Mouse (Mus musculus): ENCODE measurements at regions not wholly inside any gene's neighbourhood (a gene's known extent, or its start where the extent isn't known, plus 50 kb on each side); places are given as distances from the start of the nearest gene placed in this dataset.
"Not testable (repeated sequence)": the region's sequence is repeated elsewhere in the genome, so short reads cannot be mapped to it uniquely, and the experiment has no call there.

GRCm38 (mm10) chr9:33546126-33546737, 910.2 kb downstream of the Ets1 start:
- Histone ChIP-seq H3K27me3 (ENCODE audit: insufficient read depth, poor library complexity, severe bottlenecking) (no peaks in the 10 kb centered on the region), H3K36me3 (no peaks in the 10 kb centered on the region), H3K9me3 (no peaks in the 10 kb centered on the region), H3K4me3 (no peak overlapping the region), H3K27ac (no peak overlapping the region), H3K4me1 (replicated peaks) (no peaks in the 10 kb centered on the region)
- DNase-seq (ENCODE audit: low spot score): no peak
- 87% methylated on average over 4 of the region's 4 CpGs for WGBS

GRCm38 (mm10) chr9:33549395-33549794, 913.4 kb downstream of the Ets1 start:
- 94% methylated on average over 5 of the region's 5 CpGs for WGBS
- no peaks in the 10 kb centered on the region for H3K4me1 ChIP-seq (replicated peaks)
- no peaks in the 10 kb centered on the region for H3K27me3 ChIP-seq (ENCODE audit: insufficient read depth, poor library complexity, severe bottlenecking)
- no peak for DNase-seq (ENCODE audit: low spot score)
- no peaks in the 10 kb centered on the region for H3K36me3 ChIP-seq
- no peak overlapping the region for H3K4me3 ChIP-seq
- no peak overlapping the region for H3K27ac ChIP-seq
- no peaks in the 10 kb centered on the region for H3K9me3 ChIP-seq

- 85% methylated on average over 2 of the region's 2 CpGs for WGBS
- Histone ChIP-seq H3K4me3 (no peak overlapping the region), H3K27me3 (ENCODE audit: insufficient read depth, poor library complexity, severe bottlenecking) (no peaks in the 10 kb centered on the region), H3K9me3 (no peaks in the 10 kb centered on the region), H3K27ac (no peak overlapping the region), H3K4me1 (replicated peaks) (no peaks in the 10 kb centered on the region), H3K36me3 (no peaks in the 10 kb centered on the region)
- no peak for DNase-seq (ENCODE audit: low spot score)
Measured at GRCm38 (mm10) chr9:33571990-33572389, 913.7 kb upstream of the Kirrel3 start.

GRCm38 (mm10) chr9:33611511-33611910, 874.2 kb upstream of the Kirrel3 start:
- no peak overlapping the region for H3K27ac ChIP-seq

GRCm38 (mm10) chr9:33624378-33624777, 861.3 kb upstream of the Kirrel3 start:
- H3K4me3 ChIP-seq: no peak overlapping the region
- no peaks in the 10 kb centered on the region for H3K36me3 ChIP-seq
- WGBS: 87% methylated on average over 1 of the region's 1 CpGs
- H3K27me3 ChIP-seq (ENCODE audit: insufficient read depth, poor library complexity, severe bottlenecking): no peaks in the 10 kb centered on the region
- H3K4me1 ChIP-seq (replicated peaks): no peaks in the 10 kb centered on the region
- no peak for DNase-seq (ENCODE audit: low spot score)
- no peak overlapping the region for H3K27ac ChIP-seq
- no peaks in the 10 kb centered on the region for H3K9me3 ChIP-seq

More at GRCm38 (mm10) chr9:33611511-33611910, 874.2 kb upstream of the Kirrel3 start:
- no peak for DNase-seq (ENCODE audit: low spot score)
- Histone ChIP-seq H3K4me3 (no peak overlapping the region), H3K9me3 (no peaks in the 10 kb centered on the region), H3K4me1 (replicated peaks) (no peaks in the 10 kb centered on the region), H3K36me3 (no peaks in the 10 kb centered on the region), H3K27me3 (ENCODE audit: insufficient read depth, poor library complexity, severe bottlenecking) (no peaks in the 10 kb centered on the region)
- 80% methylated on average over 1 of the region's 1 CpGs for WGBS

GRCm38 (mm10) chr9:33629731-33630473, 855.8 kb upstream of the Kirrel3 start:
- WGBS: 78% methylated on average over 6 of the region's 6 CpGs
- H3K27me3 ChIP-seq (ENCODE audit: insufficient read depth, poor library complexity, severe bottlenecking): no peaks in the 10 kb centered on the region
- H3K27ac ChIP-seq: no peak overlapping the region
- no peaks in the 10 kb centered on the region for H3K4me1 ChIP-seq (replicated peaks)
- no peak for DNase-seq (ENCODE audit: low spot score)
- H3K9me3 ChIP-seq: no peaks in the 10 kb centered on the region
- H3K4me3 ChIP-seq: no peak overlapping the region
- no peaks in the 10 kb centered on the region for H3K36me3 ChIP-seq

- H3K4me3 ChIP-seq: no peak overlapping the region
- H3K27ac ChIP-seq: no peak overlapping the region
- H3K27me3 ChIP-seq (ENCODE audit: insufficient read depth, poor library complexity, severe bottlenecking): no peaks in the 10 kb centered on the region
- H3K4me1 ChIP-seq (replicated peaks): no peaks in the 10 kb centered on the region
- no peaks in the 10 kb centered on the region for H3K9me3 ChIP-seq
- no peaks in the 10 kb centered on the region for H3K36me3 ChIP-seq
- DNase-seq (ENCODE audit: low spot score): no peak
- WGBS: 90% methylated on average over 5 of the region's 5 CpGs
Measured at GRCm38 (mm10) chr9:33662978-33663377, 822.7 kb upstream of the Kirrel3 start.

GRCm38 (mm10) chr9:33681129-33681528, 804.6 kb upstream of the Kirrel3 start:
- Histone ChIP-seq H3K27me3 (ENCODE audit: insufficient read depth, poor library complexity, severe bottlenecking) (no peaks in the 10 kb centered on the region), H3K4me1 (replicated peaks) (no peaks in the 10 kb centered on the region), H3K9me3 (no peaks in the 10 kb centered on the region), H3K36me3 (no peaks in the 10 kb centered on the region), H3K4me3 (no peak overlapping the region), H3K27ac (no peak overlapping the region)
- no peak for DNase-seq (ENCODE audit: low spot score)
- 62% methylated on average over 1 of the region's 1 CpGs for WGBS

GRCm38 (mm10) chr9:33691731-33692130, 794.0 kb upstream of the Kirrel3 start:
- Histone ChIP-seq H3K36me3 (no peaks in the 10 kb centered on the region), H3K4me3 (no peak overlapping the region), H3K4me1 (replicated peaks) (no peaks in the 10 kb centered on the region), H3K27ac (no peak overlapping the region), H3K27me3 (ENCODE audit: insufficient read depth, poor library complexity, severe bottlenecking) (no peaks in the 10 kb centered on the region), H3K9me3 (no peaks in the 10 kb centered on the region)
- WGBS: 89% methylated on average over 4 of the region's 4 CpGs
- DNase-seq (ENCODE audit: low spot score): no peak

GRCm38 (mm10) chr9:33717614-33718013, 768.1 kb upstream of the Kirrel3 start:
- Histone ChIP-seq H3K9me3 (no peaks in the 10 kb centered on the region), H3K4me1 (replicated peaks) (peaks cover 9% of the 10 kb centered on the region; the same call in 1 of the 2 replicates), H3K27me3 (ENCODE audit: insufficient read depth, poor library complexity, severe bottlenecking) (no peaks in the 10 kb centered on the region), H3K36me3 (no peaks in the 10 kb centered on the region), H3K4me3 (no peak overlapping the region), H3K27ac (no peak overlapping the region)
- no peak for DNase-seq (ENCODE audit: low spot score)
- 91% methylated on average over 2 of the region's 2 CpGs for WGBS

GRCm38 (mm10) chr9:33724811-33725210, 760.9 kb upstream of the Kirrel3 start:
- Histone ChIP-seq H3K27ac (no peak overlapping the region), H3K4me1 (replicated peaks) (no peaks in the 10 kb centered on the region), H3K9me3 (no peaks in the 10 kb centered on the region), H3K4me3 (no peak overlapping the region), H3K36me3 (no peaks in the 10 kb centered on the region), H3K27me3 (ENCODE audit: insufficient read depth, poor library complexity, severe bottlenecking) (no peaks in the 10 kb centered on the region)
- 91% methylated on average over 1 of the region's 1 CpGs for WGBS
- no peak for DNase-seq (ENCODE audit: low spot score)

GRCm38 (mm10) chr9:33728058-33728457, 757.6 kb upstream of the Kirrel3 start:
- not testable (repeated sequence) for H3K4me1 ChIP-seq (replicated peaks); H3K9me3 ChIP-seq
- 64% methylated on average over 27 of the region's 37 CpGs for WGBS

GRCm38 (mm10) chr9:33760701-33761100, 725.0 kb upstream of the Kirrel3 start:
- H3K27ac ChIP-seq: no peak overlapping the region
- H3K36me3 ChIP-seq: no peaks in the 10 kb centered on the region
- no peaks in the 10 kb centered on the region for H3K27me3 ChIP-seq (ENCODE audit: insufficient read depth, poor library complexity, severe bottlenecking)
- H3K4me3 ChIP-seq: no peak overlapping the region
- no peaks in the 10 kb centered on the region for H3K4me1 ChIP-seq (replicated peaks)
- DNase-seq (ENCODE audit: low spot score): no peak
- H3K9me3 ChIP-seq: no peaks in the 10 kb centered on the region

More at GRCm38 (mm10) chr9:33728058-33728457, 757.6 kb upstream of the Kirrel3 start:
- not testable (repeated sequence) for H3K36me3 ChIP-seq; H3K27me3 ChIP-seq (ENCODE audit: insufficient read depth, poor library complexity, severe bottlenecking); DNase-seq (ENCODE audit: low spot score); H3K4me3 ChIP-seq; H3K27ac ChIP-seq

All from hindbrain, embryonic 10.5 days (tissue).